Mouse (Mus musculus) MEL (cell line): Measurements from ENCODE around the gene Toe1. TPM values are rescaled to one million over a fixed set of nuclear protein-coding genes. Genes with fewer than 3 reads are reported as not detected.

Experiments used
- DNase-seq: peaks from one replicate; pipeline ENCODE4 v3.0.0; 2011; ENCODE audit warnings: low read depth, low spot score
- H3K27ac ChIP-seq: 2 replicates; pipeline ENCODE4 v1.5.1; 2012; ENCODE audit warnings: low read depth, mild to moderate bottlenecking, control low read depth, low read length, moderate library complexity; ENCODE audit not compliant: control insufficient read depth
- H3K27me3 ChIP-seq, 2 experiments: fragments of 150-350 bp in 1 of 2; sonication (generic) in 1 of 2; 2 replicates each; pipeline ENCODE4 v1.6.1; 2012; ENCODE audit warnings: low read length in 2 of 2, mild to moderate bottlenecking in 2 of 2, improper control_type of control experiment in 1 of 2, moderate library complexity in 1 of 2; ENCODE audit not compliant: insufficient read depth in 2 of 2, control insufficient read depth in 1 of 2
- H3K36me3 ChIP-seq, 2 experiments: 2 replicates each; pipeline ENCODE4 v1.6.1; 2012 to 2014; ENCODE audit warnings: low read length in 2 of 2, improper control_type of control experiment in 1 of 2, inconsistent platforms in 1 of 2, mild to moderate bottlenecking in 1 of 2; ENCODE audit not compliant: insufficient read depth in 2 of 2, control insufficient read depth in 1 of 2
- H3K4me1 ChIP-seq, 2 experiments: fragments of 150-350 bp in 1 of 2; sonication (generic) in 1 of 2; 2 replicates each; pipeline ENCODE4 v1.6.1; 2012; ENCODE audit warnings: low read length in 2 of 2, improper control_type of control experiment in 1 of 2, mild to moderate bottlenecking in 1 of 2; ENCODE audit not compliant: insufficient read depth in 2 of 2, control insufficient read depth in 1 of 2
- H3K4me3 ChIP-seq, 2 experiments: fragments of 150-350 bp in 1 of 2; sonication (generic) in 1 of 2; 2 replicates each; pipeline ENCODE4 v1.5.1; 2012; ENCODE audit warnings: low read depth in 2 of 2, low read length in 2 of 2, mild to moderate bottlenecking in 2 of 2, moderate library complexity in 2 of 2, control low read depth in 1 of 2, improper control_type of control experiment in 1 of 2; ENCODE audit not compliant: control insufficient read depth in 1 of 2, insufficient read depth in 1 of 2
- H3K79me2 ChIP-seq: 2 replicates; pipeline ENCODE4 v1.6.1; 2012; ENCODE audit warnings: mild to moderate bottlenecking, low read length, moderate library complexity; ENCODE audit not compliant: control insufficient read depth, poor library complexity, insufficient read depth
- H3K9ac ChIP-seq: 2 replicates; pipeline ENCODE4 v1.6.1; 2012; ENCODE audit warnings: low read depth, mild to moderate bottlenecking, control low read depth, low read length, moderate library complexity; ENCODE audit not compliant: control insufficient read depth, poor library complexity, severe bottlenecking
- H3K9me3 ChIP-seq: fragments of 150-350 bp; sonication (generic); replicated peaks from 2 replicates; pipeline ENCODE4 v1.6.1; 2012; ENCODE audit warnings: mild to moderate bottlenecking, low read length, improper control_type of control experiment, moderate library complexity; ENCODE audit not compliant: insufficient read depth
- CHD1 ChIP-seq: IDR thresholded peaks from 2 replicates; pipeline ENCODE4 v1.6.1; 2012; ENCODE audit warnings: low read depth, mild to moderate bottlenecking, inconsistent platforms, low read length, improper control_type of control experiment
- CTCF ChIP-seq, 3 experiments: IDR thresholded peaks in 2 of 3; conservative IDR thresholded peaks in 1 of 3; 2 replicates each; pipeline ENCODE4 v1.5.1; 2011 to 2012; ENCODE audit warnings: low read length in 3 of 3, low read depth in 2 of 3, mild to moderate bottlenecking in 2 of 3, improper control_type of control experiment in 1 of 3, inconsistent platforms in 1 of 3, mixed read lengths in 1 of 3, moderate library complexity in 1 of 3; ENCODE audit not compliant: control insufficient read depth in 1 of 3, insufficient read depth in 1 of 3, poor library complexity in 1 of 3, severe bottlenecking in 1 of 3
- EP300 ChIP-seq, 2 experiments: IDR thresholded peaks; 2 replicates each; pipeline ENCODE4 v1.6.1; 2011; ENCODE audit warnings: improper control_type of control experiment in 2 of 2, low read length in 2 of 2, low read depth in 1 of 2, mild to moderate bottlenecking in 1 of 2
- ETS1 ChIP-seq: IDR thresholded peaks from 2 replicates; pipeline ENCODE4 v1.6.1; 2012; ENCODE audit warnings: low read depth, mild to moderate bottlenecking, inconsistent platforms, low read length, improper control_type of control experiment, moderate library complexity
- GABPA ChIP-seq: IDR thresholded peaks from 2 replicates; pipeline ENCODE4 v1.6.1; 2012; ENCODE audit warnings: low read depth, mild to moderate bottlenecking, inconsistent platforms, low read length, improper control_type of control experiment, moderate library complexity
- HCFC1 ChIP-seq: IDR thresholded peaks from 2 replicates; pipeline ENCODE4 v1.6.1; 2012; ENCODE audit warnings: low read depth, mild to moderate bottlenecking, inconsistent platforms, low read length, improper control_type of control experiment, moderate library complexity
- JUND ChIP-seq: IDR thresholded peaks from 2 replicates; pipeline ENCODE4 v1.6.1; 2011; ENCODE audit warnings: low read depth, mild to moderate bottlenecking, improper control_type of control experiment, low read length
- KAT2A ChIP-seq: conservative IDR thresholded peaks from 2 replicates; pipeline ENCODE4 v1.6.1; 2012; ENCODE audit warnings: low read depth, low read length, improper control_type of control experiment, inconsistent platforms
- NELFE ChIP-seq: IDR thresholded peaks from 2 replicates; pipeline ENCODE4 v1.6.1; 2011; ENCODE audit warnings: low read depth, low read length, improper control_type of control experiment
- POLR2A ChIP-seq, 2 experiments: IDR thresholded peaks; 2 replicates each; pipeline ENCODE4 v1.6.1; 2011 to 2012; ENCODE audit warnings: low read length in 2 of 2, mild to moderate bottlenecking in 2 of 2, control low read depth in 1 of 2, improper control_type of control experiment in 1 of 2, low read depth in 1 of 2, moderate library complexity in 1 of 2; ENCODE audit not compliant: control insufficient read depth in 1 of 2, insufficient read depth in 1 of 2, poor library complexity in 1 of 2
- RAD21 ChIP-seq: IDR thresholded peaks from 2 replicates; pipeline ENCODE4 v1.6.1; 2011; ENCODE audit warnings: mild to moderate bottlenecking, low read depth, low read length, improper control_type of control experiment
- SIN3A ChIP-seq: IDR thresholded peaks from 2 replicates; pipeline ENCODE4 v1.6.1; 2012; ENCODE audit warnings: low read length, improper control_type of control experiment, inconsistent platforms
- TAL1 ChIP-seq: IDR thresholded peaks from 2 replicates; pipeline ENCODE4 v1.6.1; 2012; ENCODE audit warnings: mild to moderate bottlenecking, inconsistent platforms, low read length, moderate library complexity, mixed read lengths
- TBP ChIP-seq: IDR thresholded peaks from 2 replicates; pipeline ENCODE4 v1.8.0; 2011; ENCODE audit warnings: low read depth, low read length, improper control_type of control experiment
- UBTF ChIP-seq: IDR thresholded peaks from 2 replicates; pipeline ENCODE4 v1.6.1; 2012; ENCODE audit warnings: low read depth, mild to moderate bottlenecking, inconsistent platforms, low read length, improper control_type of control experiment, moderate library complexity, borderline replicate concordance; ENCODE audit not compliant: insufficient read depth
- ZNF384 ChIP-seq: IDR thresholded peaks from 2 replicates; pipeline ENCODE4 v1.6.1; 2012; ENCODE audit warnings: low read depth, mild to moderate bottlenecking, inconsistent platforms, low read length, improper control_type of control experiment
- polyA plus RNA-seq, 2 experiments: library from polyadenylated mRNA; stranded (reverse) in 1 of 2; unstranded in 1 of 2; fragments of >175 nt in 1 of 2; fragments of >200 nt in 1 of 2; gene quantifications; 2 replicates each; pipeline versions ENCODE4 v1.2.1 to v1.2.4; 2012; ENCODE audit warnings: low replicate concordance in 2 of 2, low read depth in 1 of 2; ENCODE audit not compliant: insufficient read length in 2 of 2, insufficient read depth in 1 of 2, missing spikeins in 1 of 2
- total RNA-seq: library from RNA; depleted of rRNA; stranded (reverse); fragments of 300-350 nt; gene quantifications from 2 replicates; pipeline ENCODE4 v1.2.3, GENCODE M21; 2012

Gene Toe1
- total and polyA plus RNA-seq, 3 experiments: 38.3 to 49.3 TPM; not detected in 1

GRCm38 (mm10) chr4:116782171-116782570 is 25.3 kb downstream of the Toe1 start:
- DNase-seq: no peak
- H3K79me2 ChIP-seq: no peaks in the 10 kb centered on the region
- no peak overlapping the region for H3K27ac ChIP-seq
- no peak overlapping the region for H3K9ac ChIP-seq
- TF ChIP-seq GABPA (no peak), EP300 (IDR thresholded peaks at IDR 0.05; ENCODE audit: low read depth in 1 of 2, low read length in 2 of 2) (no peak), NELFE (no peak), ZNF384 (no peak), KAT2A (no peak), ETS1 (no peak), JUND (no peak), CHD1 (no peak), SIN3A (no peak)
- TF ChIP-seq, all 39 proteins: peak for 0
- Histone ChIP-seq H3K36me3 (no peaks in the 10 kb centered on the region), H3K4me1 (no peaks in the 10 kb centered on the region), H3K4me3 (no peak overlapping the region), H3K27me3 (no peaks in the 10 kb centered on the region; a peak in 1 of 4 replicates), H3K9me3 (no peaks in the 10 kb centered on the region)

- Histone ChIP-seq H3K4me3 (no peak overlapping the region), H3K27ac (no peak overlapping the region), H3K27me3 (no peaks in the 10 kb centered on the region; a peak in 1 of 4 replicates), H3K36me3 (no peaks in the 10 kb centered on the region), H3K4me1 (no peaks in the 10 kb centered on the region), H3K9me3 (no peaks in the 10 kb centered on the region), H3K9ac (no peak overlapping the region), H3K79me2 (no peaks in the 10 kb centered on the region)
- TF ChIP-seq GABPA (no peak), POLR2A (IDR thresholded peaks at IDR 0.05; ENCODE audit: control insufficient read depth in 1 of 2, insufficient read depth in 1 of 2, low read depth in 1 of 2, low read length in 2 of 2, poor library complexity in 1 of 2) (no peak), ZNF384 (no peak), SIN3A (no peak), UBTF (no peak), CTCF (IDR thresholded peaks at IDR 0.05 in 2 of 3, conservative IDR thresholded peaks at IDR 0.05 in 1 of 3; ENCODE audit: control insufficient read depth in 1 of 3, insufficient read depth in 1 of 3, low read depth in 2 of 3, low read length in 3 of 3, poor library complexity in 1 of 3, severe bottlenecking in 1 of 3) (no peak), HCFC1 (no peak), TAL1 (no peak)
- no peak for DNase-seq
These were observed 26.1 kb downstream of the Toe1 start for GRCm38 (mm10) chr4:116781366-116781765.

GRCm38 (mm10) chr4:116780541-116780940 is 26.9 kb downstream of the Toe1 start:
- H3K27me3 ChIP-seq: no peaks in the 10 kb centered on the region; a peak in 1 of 4 replicates
- no peak for DNase-seq
- no peak overlapping the region for H3K27ac ChIP-seq
- H3K36me3 ChIP-seq: no peaks in the 10 kb centered on the region
- H3K9me3 ChIP-seq: no peaks in the 10 kb centered on the region
- H3K9ac ChIP-seq: no peak overlapping the region
- no peaks in the 10 kb centered on the region for H3K4me1 ChIP-seq
- no peaks in the 10 kb centered on the region for H3K79me2 ChIP-seq
- TF ChIP-seq RAD21 (no peak), TBP (no peak)
- no peak overlapping the region for H3K4me3 ChIP-seq
